Mouse (Mus musculus) midbrain, embryonic 13.5 days (tissue): ENCODE measurements around the gene Zfp385c. TPM values are rescaled to one million over a fixed set of nuclear protein-coding genes. Genes with fewer than 3 reads are reported as not detected.
"Not testable (repeated sequence)": the region's sequence is repeated elsewhere in the genome, so short reads cannot be mapped to it uniquely, and the experiment has no call there.

Experiments used
- ATAC-seq: fragments of 200-750 bp; cut with Nextera tagmentation; 2 replicates; pipeline ENCODE4 v1.8.0; 2017; ENCODE audit warnings: mild to moderate bottlenecking, moderate TSS enrichment, moderate library complexity
- H3K27ac ChIP-seq: fragments of 300-500 bp; sonication (generic); 2 replicates; pipeline ENCODE4 v1.5.1; 2015; ENCODE audit warnings: inconsistent platforms, mild to moderate bottlenecking, moderate library complexity
- H3K27me3 ChIP-seq: fragments of 300-500 bp; sonication (generic); 2 replicates; pipeline ENCODE4 v1.6.1; 2015; ENCODE audit warnings: mild to moderate bottlenecking, inconsistent platforms
- H3K36me3 ChIP-seq: fragments of 300-500 bp; sonication (generic); 2 replicates; pipeline ENCODE4 v1.6.1; 2015; ENCODE audit warnings: mild to moderate bottlenecking, inconsistent platforms
- H3K4me1 ChIP-seq: fragments of 300-500 bp; sonication (generic); replicated peaks from 2 replicates; pipeline ENCODE4 v1.6.1; 2015; ENCODE audit warnings: inconsistent platforms
- H3K4me2 ChIP-seq: fragments of 300-500 bp; sonication (generic); replicated peaks from 2 replicates; pipeline ENCODE4 v1.6.1; 2015; ENCODE audit warnings: moderate library complexity, mild to moderate bottlenecking, inconsistent platforms
- H3K4me3 ChIP-seq: fragments of 300-500 bp; sonication (generic); replicated peaks from 2 replicates; pipeline ENCODE4 v1.5.1; 2015; ENCODE audit warnings: mild to moderate bottlenecking, inconsistent platforms
- H3K9ac ChIP-seq: fragments of 300-500 bp; sonication (generic); replicated peaks from 2 replicates; pipeline ENCODE4 v1.6.1; 2015; ENCODE audit warnings: mild to moderate bottlenecking, inconsistent platforms
- H3K9me3 ChIP-seq: fragments of 300-500 bp; sonication (generic); 2 replicates; pipeline ENCODE4 v1.6.1; 2016; ENCODE audit warnings: mild to moderate bottlenecking, inconsistent platforms
- WGBS: fragments of 180-500 bp; shearing (Covaris S2); methylation state at CpG from one replicate; pipeline ENCODE4 v1.1.7; 2015; 5-methylcytosine and 5-hydroxymethylcytosine counted together
- polyA plus RNA-seq: library from polyadenylated mRNA; unstranded; fragments of >200 nt; fragmentation: Nextera tagmentation; extraction: Ambion mirVana; gene quantifications from 2 replicates; pipeline ENCODE4 v1.2.1, GENCODE M21; 2015

Zfp385c gene
- polyA plus RNA-seq, 1 experiment from 2014 or later, result 0.70 TPM

GRCm38 (mm10) chr11:100582413-100582812 is 109.8 kb downstream of the Zfp385c start:
- not testable (repeated sequence) for ATAC-seq

GRCm38 (mm10) chr11:100581756-100582155 is 110.5 kb downstream of the Zfp385c start:
- no peaks in the 10 kb centered on the region for H3K9me3 ChIP-seq
- WGBS, result 77% methylated on average over 4 of the region's 4 CpGs
- no peak; the same call in 1 of the 2 replicates for ATAC-seq
- peaks cover 86% of the 10 kb centered on the region for H3K36me3 ChIP-seq
- no peak overlapping the region for H3K4me3 ChIP-seq
- no peak overlapping the region for H3K4me2 ChIP-seq
- H3K4me1 ChIP-seq, result no peaks in the 10 kb centered on the region
- 0 out of 2 replicates have a peak overlapping the region, but pooled peaks have one; percentile 7 for H3K27ac ChIP-seq
- H3K9ac ChIP-seq, result no peak overlapping the region
- H3K27me3 ChIP-seq, result no peaks in the 10 kb centered on the region

More at GRCm38 (mm10) chr11:100582413-100582812, 109.8 kb downstream of the Zfp385c start:
- 90% methylated on average over 1 of the region's 1 CpGs for WGBS
- not testable (repeated sequence) for H3K9ac ChIP-seq, H3K4me1 ChIP-seq, H3K4me3 ChIP-seq, H3K27me3 ChIP-seq, H3K27ac ChIP-seq, H3K9me3 ChIP-seq, H3K4me2 ChIP-seq
- H3K36me3 ChIP-seq, result peaks cover 93% of the 10 kb centered on the region

DNA sequence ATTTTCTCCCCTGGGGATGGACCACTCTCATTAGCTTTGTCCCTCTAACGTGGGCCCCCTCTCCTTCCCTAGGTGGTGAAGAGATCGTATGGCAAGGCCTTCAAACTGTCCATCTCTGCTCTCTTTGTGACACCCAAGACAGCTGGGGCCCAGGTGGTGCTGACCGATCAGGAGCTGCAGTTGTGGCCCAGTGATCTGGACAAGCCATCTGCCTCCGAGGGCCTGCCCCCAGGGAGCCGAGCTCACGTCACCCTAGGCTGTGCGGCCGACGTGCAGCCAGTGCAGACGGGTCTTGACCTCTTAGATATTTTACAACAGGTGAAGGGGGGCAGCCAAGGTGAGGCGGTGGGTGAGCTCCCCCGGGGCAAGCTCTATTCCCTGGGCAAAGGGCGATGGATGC is 112.0 kb downstream of the Zfp385c start:
- H3K4me2 ChIP-seq, result no peak overlapping the region
- 93% methylated on average over 13 of the region's 13 CpGs for WGBS
- H3K4me3 ChIP-seq, result no peak overlapping the region
- no peaks in the 10 kb centered on the region for H3K27me3 ChIP-seq
- ATAC-seq, result no peak
- H3K9me3 ChIP-seq, result no peaks in the 10 kb centered on the region
- H3K27ac ChIP-seq, result no peak overlapping the region
- H3K9ac ChIP-seq, result no peak overlapping the region
- peaks cover 71% of the 10 kb centered on the region for H3K36me3 ChIP-seq
- H3K4me1 ChIP-seq, result peaks cover 12% of the 10 kb centered on the region

GRCm38 (mm10) chr11:100579116-100579799 is 113.0 kb downstream of the Zfp385c start:
- 93% methylated on average over 9 of the region's 9 CpGs for WGBS
- Histone ChIP-seq H3K4me1 (peaks cover 19% of the 10 kb centered on the region), H3K4me2 (no peak overlapping the region), H3K9me3 (no peaks in the 10 kb centered on the region), H3K4me3 (no peak overlapping the region), H3K9ac (no peak overlapping the region), H3K27ac (no peak overlapping the region), H3K36me3 (peaks cover 61% of the 10 kb centered on the region), H3K27me3 (no peaks in the 10 kb centered on the region)
- ATAC-seq, result no peak

GRCm38 (mm10) chr11:100577852-100578599 is 114.2 kb downstream of the Zfp385c start:
- H3K9ac ChIP-seq, result no peak overlapping the region
- no peak for ATAC-seq
- H3K36me3 ChIP-seq, result peaks cover 49% of the 10 kb centered on the region
- no peaks in the 10 kb centered on the region for H3K9me3 ChIP-seq
- peaks cover 19% of the 10 kb centered on the region for H3K4me1 ChIP-seq
- 84% methylated on average over 8 of the region's 8 CpGs for WGBS
- peak overlapping the region; percentile 30; the same call in 1 of the 2 replicates for H3K27ac ChIP-seq
- no peaks in the 10 kb centered on the region for H3K27me3 ChIP-seq
- H3K4me2 ChIP-seq, result no peak overlapping the region
- H3K4me3 ChIP-seq, result no peak overlapping the region

Other genes with a start within 250 kb of the Zfp385c start
- 12.9 and 13.1 TPM in 2 replicates for gene Klhl11, start 219.7 kb downstream of the Zfp385c start, polyA plus RNA-seq
- gene Acly, start 164.5 kb downstream of the Zfp385c start, polyA plus RNA-seq, result 272 and 273 TPM in 2 replicates
- 2.8 and 3.0 TPM in 2 replicates for gene Ttc25, start 146.8 kb downstream of the Zfp385c start, polyA plus RNA-seq
- 21.5 and 23.6 TPM in 2 replicates for gene Cnp, start 117.6 kb downstream of the Zfp385c start, polyA plus RNA-seq
- gene Nkiras2, start 73.2 kb downstream of the Zfp385c start, polyA plus RNA-seq, result 118 and 122 TPM in 2 replicates
- gene Dnajc7, start 72.3 kb downstream of the Zfp385c start, polyA plus RNA-seq, result 311 and 312 TPM in 2 replicates
- 2.5 and 2.6 TPM in 2 replicates for gene Dhx58, start 11.8 kb upstream of the Zfp385c start, polyA plus RNA-seq
- 44.5 and 47.7 TPM in 2 replicates for gene Kat2a, start 20.0 kb upstream of the Zfp385c start, polyA plus RNA-seq
- gene Hspb9, start 21.4 kb upstream of the Zfp385c start, polyA plus RNA-seq, result 0.26 TPM in 1 of 2 replicates, not detected in the other
- gene Rab5c, start 45.8 kb upstream of the Zfp385c start, polyA plus RNA-seq, result 27.4 and 29.5 TPM in 2 replicates
- 8.4 and 8.5 TPM in 2 replicates for gene Kcnh4, start 67.5 kb upstream of the Zfp385c start, polyA plus RNA-seq
- 0.30 TPM in 1 of 2 replicates, not detected in the other for gene Hcrt, start 70.5 kb upstream of the Zfp385c start, polyA plus RNA-seq
- 2.9 and 4.0 TPM in 2 replicates for gene Ghdc, start 78.5 kb upstream of the Zfp385c start, polyA plus RNA-seq
- 14.0 and 14.5 TPM in 2 replicates for gene Stat5b, start 158.3 kb upstream of the Zfp385c start, polyA plus RNA-seq
- 1.3 and 1.7 TPM in 2 replicates for gene Stat5a, start 166.9 kb upstream of the Zfp385c start, polyA plus RNA-seq
- gene Stat3, start 247.1 kb upstream of the Zfp385c start, polyA plus RNA-seq, result 28.7 and 34.3 TPM in 2 replicates